Mouse (Mus musculus) brain, embryonic 14.5 days (tissue): ENCODE measurements around the gene Abcc9.

Source experiments
- CTCF ChIP-seq: fragments of 200-500 bp; IDR thresholded peaks from 2 replicates; pipeline ENCODE4 v1.5.1; 2012; ENCODE audit warnings: inconsistent platforms, mild to moderate bottlenecking, moderate library complexity, borderline replicate concordance; ENCODE audit not compliant: insufficient read depth, insufficient read length; ENCODE audit errors: extremely low read depth
- POLR2A ChIP-seq: fragments of 200-500 bp; IDR thresholded peaks from 2 replicates; pipeline ENCODE4 v1.6.1; 2012; ENCODE audit warnings: mild to moderate bottlenecking, inconsistent platforms, borderline replicate concordance; ENCODE audit not compliant: poor library complexity, insufficient read depth, insufficient read length, severe bottlenecking; ENCODE audit errors: extremely low read depth

DNA sequence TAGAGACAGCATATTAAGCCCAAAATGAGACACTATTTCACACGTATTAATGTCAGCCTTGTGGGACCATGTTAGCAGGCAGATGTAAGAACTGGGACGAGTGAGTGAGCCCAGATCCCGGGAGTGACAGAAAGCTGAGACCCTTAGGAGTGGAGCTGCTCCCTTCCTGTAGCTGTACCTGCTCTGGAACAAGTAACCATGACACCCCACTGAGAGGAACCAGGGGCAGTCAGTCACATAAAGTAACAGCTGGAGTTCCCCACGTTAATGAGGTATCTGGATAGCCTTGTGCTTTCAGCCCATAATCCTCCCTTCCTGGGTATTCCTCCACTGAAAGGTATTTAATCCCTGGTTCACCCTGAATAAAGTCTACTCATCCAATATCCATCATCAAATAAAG, 41.1 kb upstream of the Abcc9 start:
- no peak for TF ChIP-seq CTCF
- no peak for TF ChIP-seq POLR2A
